Mouse (Mus musculus): ENCODE data around the gene Zc3h18.

Gene Zc3h18

DNA sequence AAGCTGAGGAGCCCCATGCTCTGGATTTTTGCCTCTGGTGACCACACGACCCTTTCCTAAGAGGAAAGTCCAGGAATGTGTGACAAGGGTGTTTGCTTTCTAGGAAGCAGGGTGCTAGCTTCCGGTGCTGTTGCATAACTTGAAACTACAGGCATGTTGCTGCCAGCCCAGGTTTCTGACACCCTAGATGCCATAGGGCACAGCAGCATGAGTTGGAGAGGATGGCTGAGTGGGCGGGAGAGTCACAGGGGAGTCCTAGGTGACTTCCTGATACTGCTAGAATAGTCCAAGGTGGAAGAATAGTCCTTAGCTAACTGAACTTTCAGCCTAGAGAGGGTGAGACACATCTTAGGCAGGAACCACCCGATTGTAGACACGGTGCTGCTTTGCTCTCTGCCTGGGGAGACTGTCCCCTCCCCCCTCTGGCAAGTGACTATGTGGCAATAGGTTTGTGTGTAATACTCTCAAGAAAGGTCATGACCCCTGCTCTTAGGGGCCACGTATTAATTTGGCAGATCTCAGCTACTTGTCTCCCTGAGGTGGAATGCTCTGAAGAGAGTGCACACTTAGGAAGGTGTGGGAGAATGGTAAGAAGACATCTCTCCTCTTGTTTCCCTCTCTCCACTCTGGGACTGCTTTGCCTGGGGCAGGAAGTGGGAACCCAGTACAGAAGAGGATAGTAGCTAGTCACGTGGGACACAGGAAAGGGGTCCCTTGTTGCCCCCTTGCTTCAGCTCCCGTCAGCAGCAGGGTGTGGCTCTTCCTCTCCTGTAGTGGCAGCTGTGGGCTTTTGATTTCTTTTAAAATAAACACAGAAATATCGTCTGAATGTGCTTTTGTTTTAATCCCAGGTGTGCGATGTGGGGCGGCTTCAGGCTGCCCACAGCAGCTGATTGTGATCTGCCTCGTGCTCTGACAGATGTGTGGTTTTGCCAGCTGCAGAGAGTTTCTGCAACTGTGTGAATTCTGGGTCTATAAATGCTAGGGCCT, 87.5 kb downstream of the Zc3h18 start:
- DNase-seq (ENCODE audit: low spot score in 2 of 2), result peak in 1 of 2 experiments; percentile 45

DNA sequence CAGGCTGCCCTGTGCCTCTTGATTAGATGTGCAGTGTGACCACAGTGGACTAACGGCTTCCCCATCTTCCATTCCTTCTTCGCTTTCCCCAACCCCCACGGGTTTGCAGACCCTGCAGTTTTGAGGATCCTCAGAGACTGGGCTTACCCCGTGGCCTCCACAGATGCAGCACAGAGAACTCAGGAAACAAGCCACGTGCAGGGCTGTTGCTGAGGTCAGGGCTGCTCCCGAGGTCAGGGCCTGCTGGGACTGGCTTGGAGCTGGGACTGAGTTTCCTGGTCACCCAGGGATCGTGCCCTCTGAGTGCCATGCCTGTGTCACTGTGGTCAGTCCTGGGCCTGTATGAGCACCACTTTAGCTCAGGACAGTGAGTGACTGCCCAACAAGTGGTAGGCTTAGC, 88.6 kb downstream of the Zc3h18 start:
- no peak for DNase-seq (ENCODE audit: low spot score in 2 of 2)
